Mouse (Mus musculus) ovary, adult 18-20 months (tissue): ENCODE data around the gene Rbm8a.

Experiments used
- DNase-seq: peaks from one replicate; pipeline ENCODE4 v3.0.0; 2022; ENCODE audit warnings: low spot score, mixed read lengths

The Rbm8a gene

GRCm38 (mm10) chr3:96629729-96630600 lies at the start of gene Rbm8a:
TSS of gene Rbm8a (plus strand) at chr3:96629933.
- peak; percentile 91 for DNase-seq

GRCm38 (mm10) chr3:96581141-96581540 lies 48.6 kb upstream of the Rbm8a start:
- DNase-seq = no peak

GRCm38 (mm10) chr3:96581771-96582515 lies 47.8 kb upstream of the Rbm8a start:
- no peak for DNase-seq

GRCm38 (mm10) chr3:96583386-96583785 lies 46.3 kb upstream of the Rbm8a start:
- no peak for DNase-seq

GRCm38 (mm10) chr3:96590657-96591056 lies 39.1 kb upstream of the Rbm8a start:
- no peak for DNase-seq

- DNase-seq = no peak
Measured at GRCm38 (mm10) chr3:96593374-96593773, 36.4 kb upstream of the Rbm8a start.

GRCm38 (mm10) chr3:96593790-96594560 lies 35.8 kb upstream of the Rbm8a start, which contains the start of gene Polr3gl:
TSS of gene Polr3gl (minus strand) at chr3:96594181.
- DNase-seq = peak; percentile 88

GRCm38 (mm10) chr3:96594851-96595250 lies 34.9 kb upstream of the Rbm8a start:
- DNase-seq = no peak

- DNase-seq = no peak
Measured at GRCm38 (mm10) chr3:96595661-96596060, 34.1 kb upstream of the Rbm8a start.

- no peak for DNase-seq
Measured at GRCm38 (mm10) chr3:96596228-96596707, 33.5 kb upstream of the Rbm8a start, which contains the start of gene Ankrd34a. TSS of gene Ankrd34a (plus strand) at chr3:96596636.

- DNase-seq = no peak
Measured at GRCm38 (mm10) chr3:96596855-96597254, 32.9 kb upstream of the Rbm8a start.

- no peak for DNase-seq
Measured at GRCm38 (mm10) chr3:96597435-96597891, 32.3 kb upstream of the Rbm8a start.

GRCm38 (mm10) chr3:96598156-96599068 lies 31.3 kb upstream of the Rbm8a start:
- peak; percentile 62 for DNase-seq

- no peak for DNase-seq
Measured at GRCm38 (mm10) chr3:96599069-96599393, 30.7 kb upstream of the Rbm8a start.

- no peak for DNase-seq
Measured at GRCm38 (mm10) chr3:96599411-96599810, 30.3 kb upstream of the Rbm8a start.

- DNase-seq = peak; percentile 95
Measured at GRCm38 (mm10) chr3:96600639-96601250, 29.0 kb upstream of the Rbm8a start, which contains the start of gene Lix1l. TSS of gene Lix1l (plus strand) at chr3:96601149.

GRCm38 (mm10) chr3:96601251-96601787 lies 28.4 kb upstream of the Rbm8a start:
- peak; percentile 78 for DNase-seq

GRCm38 (mm10) chr3:96601941-96602703 lies 27.6 kb upstream of the Rbm8a start:
- DNase-seq = peak; percentile 38

GRCm38 (mm10) chr3:96602704-96603084 lies 27.0 kb upstream of the Rbm8a start:
- no peak for DNase-seq
